Comparison of ENCODE assay signal across 8 mouse cellular contexts in genomic region chr6:100705366-100705811, GRCm38 (mm10). TPM values are rescaled to one million over a fixed set of nuclear protein-coding genes. Genes with fewer than 3 reads are reported as not detected.
DNase-seq lines count a peak whose midpoint lies in the region; ATAC-seq and TF ChIP-seq lines count a peak whose summit lies in the region.

No protein-coding gene starts in this region.

- no peak for TF ChIP-seq POLR2A in olfactory bulb, adult 2 months (IDR thresholded peaks at IDR 0.05; ENCODE audit: insufficient read depth, low read depth, low read length)

- WGBS in lung, embryonic 14.5 days = under 1% methylated on average over 15 of the region's 15 CpGs
- 1% methylated on average over 15 of the region's 15 CpGs for WGBS in forebrain, embryonic 11.5 days
- WGBS in olfactory bulb, adult 2 months = 7% methylated on average over 15 of the region's 15 CpGs

- peak overlapping the region; percentile 43 for H3K9ac ChIP-seq in lung, embryonic 14.5 days
- H3K9ac ChIP-seq in forebrain, embryonic 11.5 days (ENCODE audit: low read length) = peak overlapping the region; percentile 27

- H3K4me1 ChIP-seq in lung, embryonic 14.5 days (ENCODE audit: insufficient read depth) = peaks cover 2% of the 10 kb centered on the region; the same call in 1 of the 2 replicates
- H3K4me1 ChIP-seq in forebrain, embryonic 11.5 days (replicated peaks; ENCODE audit: control insufficient read depth, insufficient read depth, low read length) = peaks cover 7% of the 10 kb centered on the region
- peaks cover 14% of the 10 kb centered on the region; the same call in 1 of the 2 replicates for H3K4me1 ChIP-seq in olfactory bulb, adult 2 months (ENCODE audit: control insufficient read depth, insufficient read depth, low read length)

- H3K27ac ChIP-seq in lung, embryonic 14.5 days (ENCODE audit: low read depth) = no peak overlapping the region
- H3K27ac ChIP-seq in forebrain, embryonic 11.5 days (ENCODE audit: low read depth, low read length) = no peak overlapping the region
- no peak overlapping the region for H3K27ac ChIP-seq in olfactory bulb, adult 2 months (ENCODE audit: insufficient read depth, low read depth, low read length)

- H3K27me3 ChIP-seq in lung, embryonic 14.5 days (ENCODE audit: insufficient read depth, low read length) = peaks cover 14% of the 10 kb centered on the region
- H3K27me3 ChIP-seq in forebrain, embryonic 11.5 days (ENCODE audit: control insufficient read depth, insufficient read depth, low read length) = peaks cover 15% of the 10 kb centered on the region

- no peaks in the 10 kb centered on the region for H3K36me3 ChIP-seq in lung, embryonic 14.5 days (ENCODE audit: insufficient read depth)
- H3K36me3 ChIP-seq in forebrain, embryonic 11.5 days (ENCODE audit: control insufficient read depth, insufficient read depth, low read length) = no peaks in the 10 kb centered on the region

- peak overlapping the region; percentile 70 for H3K4me2 ChIP-seq in lung, embryonic 14.5 days
- H3K4me2 ChIP-seq in forebrain, embryonic 11.5 days (ENCODE audit: low read depth, low read length, severe bottlenecking) = peak overlapping the region; percentile 84

- intact Hi-C loops in left cerebral cortex, postnatal 4 days (cut with DNase I) = no loop called here

- DNase-seq in lung, embryonic 14.5 days = peak; percentile 26
- no peak for DNase-seq in lung, adult 18-20 months
- peak; percentile 54 for DNase-seq in forebrain, embryonic 11.5 days (ENCODE audit: low spot score)
- peak; percentile 21 to 42 for DNase-seq in kidney, postnatal 4 days
- no peak for DNase-seq in layer of hippocampus, postnatal 36 days
- DNase-seq in frontal cortex, adult 2 months (ENCODE audit: extremely low spot score in 1 of 2, low spot score in 1 of 2) = no peak
- DNase-seq in left cerebral cortex, postnatal 4 days = no peak

- H3K4me3 ChIP-seq in lung, embryonic 14.5 days (ENCODE audit: low read depth, low read length) = peak overlapping the region; percentile 46
- H3K4me3 ChIP-seq in forebrain, embryonic 11.5 days (ENCODE audit: low read depth, low read length) = peak overlapping the region; percentile 49
- H3K4me3 ChIP-seq in olfactory bulb, adult 2 months (ENCODE audit: insufficient read depth, low read depth, low read length) = peak overlapping the region; percentile 86

- ATAC-seq in lung, embryonic 14.5 days (ENCODE audit: insufficient read depth) = no peak
- no peak for ATAC-seq in forebrain, embryonic 11.5 days (replicated peaks; ENCODE audit: low FRiP score)

- H3K9me3 ChIP-seq in lung, embryonic 14.5 days (ENCODE audit: low read depth, low read length) = no peaks in the 10 kb centered on the region
- H3K9me3 ChIP-seq in forebrain, embryonic 11.5 days (ENCODE audit: control insufficient read depth, low read length) = no peaks in the 10 kb centered on the region

- no peak for TF ChIP-seq CTCF in lung, embryonic 14.5 days (IDR thresholded peaks at IDR 0.05; ENCODE audit: low read depth)
- TF ChIP-seq CTCF in olfactory bulb, adult 2 months (IDR thresholded peaks at IDR 0.05; ENCODE audit: insufficient read depth, low read depth, low read length) = no peak

RNA-seq across cellular contexts. Expression of gene Gxylt2, which starts 0.9 kb away (rescaled TPM):
- 4.4 and 6.0 TPM in 2 replicates for polyA plus RNA-seq in lung, embryonic 14.5 days (2014; fragmentation: Nextera tagmentation; extraction: Ambion mirVana)
- 2.8 and 3.2 TPM in 2 replicates for polyA plus RNA-seq in forebrain, embryonic 11.5 days (2014; fragmentation: Nextera tagmentation; extraction: Ambion mirVana)
- not detected in 2 replicates for polyA plus RNA-seq in olfactory bulb, adult 2 months (2012; ENCODE audit: insufficient read depth, insufficient read length, low replicate concordance, missing spikeins)
- total RNA-seq in layer of hippocampus, postnatal 36 days (2021) = 1 to 10 TPM; 1.7 to 2.1 TPM
- polyA plus RNA-seq in frontal cortex, adult 2 months (2012; rRNA removed) = 1.6 TPM in 2 replicates
- total RNA-seq in left cerebral cortex, postnatal 4 days (2021) = 1 to 10 TPM; 2.1 to 2.7 TPM

RNA-seq across cellular contexts. Expression of gene Shq1, which starts 34.4 kb away (rescaled TPM):
- 15.9 and 17.7 TPM in 2 replicates for polyA plus RNA-seq in lung, embryonic 14.5 days (2014; fragmentation: Nextera tagmentation; extraction: Ambion mirVana)
- polyA plus RNA-seq in forebrain, embryonic 11.5 days (2014; fragmentation: Nextera tagmentation; extraction: Ambion mirVana) = 17.6 and 19.2 TPM in 2 replicates
- polyA plus RNA-seq in olfactory bulb, adult 2 months (2012; ENCODE audit: insufficient read depth, insufficient read length, low replicate concordance, missing spikeins) = not detected in 2 replicates
- 1 to 10 TPM; 5.8 to 7.4 TPM for total RNA-seq in layer of hippocampus, postnatal 36 days (2021)
- 3.4 and 3.5 TPM in 2 replicates for polyA plus RNA-seq in frontal cortex, adult 2 months (2012; rRNA removed)
- 1 to 10 TPM; 7.8 to 9.5 TPM for total RNA-seq in left cerebral cortex, postnatal 4 days (2021)

Comparison
In these comparisons a context has a peak if more than half of its experiments do, and no peak if none do; other contexts are left out.
1. DNase-seq: peak in lung, embryonic 14.5 days (single experiment), forebrain, embryonic 11.5 days (single experiment) and kidney, postnatal 4 days (2 of 2); none in lung, adult 18-20 months (0 of 2), layer of hippocampus, postnatal 36 days (0 of 2), frontal cortex, adult 2 months (0 of 2) and left cerebral cortex, postnatal 4 days (single experiment).
2. Peak in every context shown above with its lines, with median percentiles within 50 percentile points of each other: H3K4me3 ChIP-seq.